Mouse (Mus musculus) layer of hippocampus, postnatal 14 days (tissue): ENCODE data around the gene Nup210. TPM values are rescaled to one million over a fixed set of nuclear protein-coding genes. Genes with fewer than 3 reads are reported as not detected.
"Not testable (repeated sequence)": the region's sequence is repeated elsewhere in the genome, so short reads cannot be mapped to it uniquely, and the experiment has no call there.

Experiments
- DNase-seq, 2 experiments: peaks; one replicate each; pipeline ENCODE4 v3.0.0; 2021 to 2022; ENCODE audit warnings: low spot score in 2 of 2, mixed read lengths in 1 of 2
- total RNA-seq, 2 experiments: library from RNA; stranded (reverse); gene quantifications; 2 replicates each; pipeline ENCODE4 v1.2.3; 2021

Nup210 gene
- total RNA-seq, 2 experiments from 2014 or later: 26.2 to 30.0 TPM

DNA sequence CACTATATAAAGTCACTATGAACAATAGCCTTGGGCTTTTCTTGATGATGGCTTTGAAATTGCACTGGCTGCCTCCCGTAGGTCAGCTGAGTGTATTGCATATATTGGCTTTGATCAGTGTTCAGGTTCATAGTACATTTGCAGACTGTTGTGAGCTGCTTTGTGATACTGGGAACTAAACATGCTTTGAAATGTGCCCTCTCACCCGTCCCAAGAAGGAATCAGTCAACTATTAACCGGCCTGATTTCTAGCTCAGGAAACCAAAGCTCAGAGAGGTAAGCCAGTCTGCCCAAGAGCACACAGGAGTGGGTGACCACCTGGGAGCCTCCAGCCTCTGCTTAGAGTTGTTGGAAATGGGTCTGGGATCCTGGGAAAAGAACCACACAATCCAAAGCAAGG lies 28.4 kb upstream of the Nup210 start:
- DNase-seq: no peak

DNA sequence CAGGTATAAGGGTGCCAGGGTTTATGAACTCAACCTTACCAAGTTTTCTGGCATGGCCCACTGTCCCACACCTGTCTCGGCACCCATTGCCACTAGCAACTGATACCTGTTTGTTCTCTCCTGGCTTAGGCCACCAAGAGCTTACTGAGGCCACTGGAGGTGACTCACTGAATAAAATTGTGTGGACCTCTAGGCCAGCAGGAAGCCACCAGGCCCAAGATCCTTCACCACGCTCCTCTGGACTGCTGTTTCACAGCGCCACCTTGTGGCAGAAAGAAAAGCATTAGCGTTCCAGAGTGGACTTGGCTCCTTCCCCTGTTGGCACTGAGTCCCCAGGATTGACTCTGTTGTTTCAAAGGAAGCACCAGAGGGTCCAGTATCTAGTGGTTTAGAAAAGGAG lies 23.2 kb upstream of the Nup210 start:
- DNase-seq: peak; percentile 49 to 70

DNA sequence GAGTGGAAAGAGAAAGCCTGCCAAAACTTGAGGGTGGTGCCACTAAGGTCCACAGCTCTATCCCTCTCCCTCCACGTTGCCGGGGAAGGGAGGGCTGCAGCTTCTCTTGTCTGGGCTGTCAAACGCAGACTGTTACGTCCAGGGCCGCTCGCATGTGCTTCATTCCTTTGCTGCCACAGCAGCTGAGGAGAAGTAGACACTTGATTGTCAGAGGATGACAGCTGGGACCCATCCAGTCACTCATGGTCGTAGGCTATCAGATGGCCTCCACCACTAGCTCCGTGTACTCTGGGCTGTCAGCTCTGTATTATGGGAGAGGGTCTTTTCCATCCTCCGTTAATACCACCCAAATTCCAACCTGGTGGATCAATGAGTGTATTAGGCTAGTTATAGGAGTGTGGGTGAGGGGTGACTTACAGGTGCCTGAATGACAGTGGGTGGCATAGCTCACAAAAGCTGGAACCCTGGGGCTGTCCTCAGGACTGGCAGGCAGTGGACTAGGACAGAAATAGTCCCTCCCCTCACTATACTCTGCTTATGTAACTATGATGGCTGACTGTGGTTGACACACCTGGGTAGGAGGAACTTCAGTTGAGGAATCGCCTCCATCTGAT lies 20.8 kb upstream of the Nup210 start:
- no peak for DNase-seq

DNA sequence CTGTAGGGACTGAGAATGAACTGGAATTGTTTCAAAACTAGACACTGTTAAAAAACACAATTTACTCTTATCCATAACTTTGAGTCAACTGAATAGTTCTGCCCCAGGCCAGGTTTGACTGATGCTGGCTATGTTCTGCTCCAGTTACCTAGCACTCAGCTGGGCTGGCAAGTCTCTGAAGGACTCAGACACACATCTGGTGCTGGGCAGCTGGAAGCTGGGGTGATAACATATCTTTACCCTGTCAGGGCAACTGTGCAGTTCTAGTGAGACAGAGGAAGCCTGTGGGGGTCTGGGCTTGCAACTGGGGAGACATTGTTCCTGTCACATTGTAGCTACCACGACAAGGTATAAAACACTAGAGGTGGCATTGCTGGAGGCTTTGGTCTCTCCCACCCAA lies 14.2 kb upstream of the Nup210 start:
- no peak for DNase-seq

DNA sequence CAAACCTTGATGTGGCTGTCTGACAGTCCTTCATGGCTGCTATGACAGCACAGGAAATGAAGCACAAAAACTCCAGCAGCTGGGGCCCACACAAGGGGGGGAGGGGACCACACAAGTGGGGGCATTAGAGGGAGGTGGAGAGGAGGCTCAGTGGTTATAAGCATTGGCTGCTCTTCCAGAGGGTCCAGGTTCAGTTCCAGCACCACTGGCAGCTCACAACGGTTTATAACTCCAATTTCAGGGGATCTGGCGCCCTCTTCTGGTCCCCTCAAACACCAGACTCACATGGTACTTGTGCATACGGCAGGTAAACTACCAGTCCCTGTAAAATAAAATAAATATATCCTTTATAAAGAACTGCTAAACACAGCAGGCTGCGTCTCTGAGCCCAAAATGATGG lies 12.4 kb upstream of the Nup210 start:
- DNase-seq: no peak

DNA sequence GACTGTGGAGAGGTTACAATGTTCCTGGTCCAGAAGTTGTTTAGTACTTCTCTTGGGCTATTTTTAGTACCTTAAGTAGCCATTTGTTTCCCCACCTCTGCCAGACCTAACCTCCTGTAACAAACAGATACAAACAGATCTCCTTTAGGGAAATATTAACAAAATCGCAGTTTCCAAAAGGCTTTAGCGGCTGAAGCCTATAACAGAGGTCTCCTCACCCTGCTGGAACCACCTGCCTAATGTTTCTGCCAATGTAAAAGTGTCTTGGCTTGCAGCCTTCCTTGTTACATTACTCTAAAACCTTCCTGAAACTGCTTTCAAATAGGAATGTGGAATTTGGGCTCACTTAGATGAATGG lies 8.6 kb upstream of the Nup210 start:
- no peak for DNase-seq

DNA sequence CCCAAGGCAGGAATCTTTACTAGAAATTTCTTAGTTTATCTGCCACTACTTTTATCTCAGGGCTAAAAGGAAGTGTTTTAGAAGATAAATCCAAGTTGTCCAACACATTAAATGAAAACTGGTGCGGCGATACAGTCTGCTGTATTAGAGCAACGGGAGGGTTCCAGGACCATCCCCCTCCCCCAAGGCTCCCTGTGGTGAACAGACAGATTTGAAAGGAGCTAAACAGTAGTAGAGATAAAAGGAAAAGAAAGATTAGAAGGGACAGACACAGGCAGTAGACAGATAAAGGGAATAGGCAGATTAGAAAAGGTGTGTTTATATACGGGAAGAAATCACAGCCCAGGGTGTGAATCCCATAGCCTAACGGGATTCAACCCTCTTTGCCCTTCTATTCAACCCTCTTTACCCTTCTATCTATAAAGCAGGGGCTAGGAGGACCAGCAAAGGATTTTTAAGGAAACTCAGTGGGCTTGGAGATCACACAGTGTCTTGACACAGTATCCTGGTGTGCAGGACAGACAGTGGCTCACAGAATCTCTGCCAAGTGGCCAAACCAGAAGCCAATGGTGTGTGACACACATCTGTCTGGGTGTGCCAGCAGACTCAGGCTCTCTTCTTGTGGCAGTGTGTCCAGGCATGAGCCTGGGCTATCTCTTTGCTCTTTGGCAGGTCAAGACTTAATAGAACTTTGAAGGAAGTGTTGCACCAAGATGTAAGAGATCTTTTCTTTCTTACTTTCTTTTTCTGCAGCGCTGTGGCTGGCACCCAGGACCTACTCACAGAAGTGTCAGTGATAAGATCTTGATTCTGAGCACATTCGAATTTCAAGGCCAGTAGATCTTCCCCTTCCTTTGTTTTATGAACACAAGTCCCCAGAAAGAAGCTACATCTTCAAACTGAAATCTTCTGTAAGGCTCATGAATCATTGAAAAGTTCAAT lies 7.9 kb upstream of the Nup210 start:
- no peak for DNase-seq

DNA sequence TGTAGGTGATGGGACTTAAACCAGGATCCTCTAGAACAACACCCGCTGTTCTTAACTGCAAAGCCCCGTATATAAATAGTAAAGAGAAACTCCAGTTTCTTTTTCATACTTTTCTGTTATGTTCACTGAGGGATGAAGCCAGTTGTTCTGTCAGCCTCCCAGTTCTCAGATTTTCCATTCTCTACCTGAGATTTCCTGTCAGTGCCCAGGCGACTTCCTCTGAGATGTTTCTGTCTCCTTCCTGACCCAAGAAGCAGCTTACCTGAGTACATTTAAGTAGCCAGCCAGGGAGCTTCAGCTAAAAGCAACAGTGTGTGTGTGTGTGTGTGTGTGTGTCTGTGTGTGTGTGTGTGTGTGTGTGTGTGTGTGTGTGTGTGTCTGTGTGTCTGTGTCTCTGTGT lies 6.8 kb upstream of the Nup210 start:
- DNase-seq: no peak

DNA sequence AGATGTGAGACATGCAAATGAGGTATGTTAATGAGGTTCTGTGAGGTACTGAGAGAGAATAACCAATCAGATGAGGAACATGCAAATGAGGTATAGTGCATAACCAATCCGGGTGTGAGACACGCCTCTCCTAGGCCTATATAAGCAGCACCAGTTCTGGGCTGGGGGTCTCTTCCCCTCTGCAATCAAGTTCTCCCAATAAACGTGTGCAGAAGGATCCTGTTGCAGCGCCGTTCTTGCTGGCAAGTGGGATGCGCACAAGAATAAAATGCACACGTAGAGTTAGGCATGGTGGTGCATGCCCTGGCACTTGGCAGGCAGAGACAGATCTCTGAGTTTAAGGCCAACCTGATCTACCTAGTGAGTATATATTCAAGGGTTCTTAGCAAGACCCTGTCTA lies 4.5 kb upstream of the Nup210 start:
- DNase-seq: not testable (repeated sequence)

DNA sequence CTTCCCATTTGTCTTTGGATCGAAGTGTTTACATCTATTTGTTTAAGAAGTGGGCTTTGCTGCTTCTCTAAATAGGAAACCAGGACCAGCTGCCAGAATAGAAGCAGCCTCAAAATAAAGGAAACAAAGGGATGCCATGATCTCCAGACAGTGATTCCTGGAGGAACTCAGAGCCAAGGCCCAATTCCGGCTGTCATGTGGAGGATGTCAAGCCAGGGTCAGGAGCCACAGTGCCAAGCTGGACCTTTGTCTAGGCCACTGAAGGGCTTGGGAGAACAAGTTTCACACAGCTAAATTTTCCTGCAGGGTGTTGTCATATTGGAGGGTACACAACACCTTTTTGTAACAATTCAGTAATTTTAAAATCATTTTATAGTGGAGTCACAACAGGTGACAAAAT lies 3.6 kb upstream of the Nup210 start:
- DNase-seq: no peak

DNA sequence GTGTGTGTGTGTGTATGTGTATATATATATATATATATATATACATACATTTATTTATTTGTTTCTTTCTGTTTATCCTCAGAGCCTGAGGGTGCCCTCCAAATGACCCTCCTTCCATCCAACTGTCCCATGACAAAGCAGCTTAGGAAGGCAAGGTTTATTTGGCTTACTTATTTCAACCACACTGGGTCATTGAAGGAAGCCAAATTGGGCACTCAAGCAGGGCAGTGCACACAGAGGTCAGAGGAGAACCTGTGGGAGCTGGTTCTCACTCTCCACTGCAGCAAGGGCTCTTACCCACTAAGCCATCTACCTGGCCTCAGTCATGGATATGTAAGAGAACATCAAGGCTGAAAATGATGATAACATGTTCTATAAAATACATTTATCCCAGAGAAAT lies 1.9 kb upstream of the Nup210 start:
- DNase-seq: no peak

DNA sequence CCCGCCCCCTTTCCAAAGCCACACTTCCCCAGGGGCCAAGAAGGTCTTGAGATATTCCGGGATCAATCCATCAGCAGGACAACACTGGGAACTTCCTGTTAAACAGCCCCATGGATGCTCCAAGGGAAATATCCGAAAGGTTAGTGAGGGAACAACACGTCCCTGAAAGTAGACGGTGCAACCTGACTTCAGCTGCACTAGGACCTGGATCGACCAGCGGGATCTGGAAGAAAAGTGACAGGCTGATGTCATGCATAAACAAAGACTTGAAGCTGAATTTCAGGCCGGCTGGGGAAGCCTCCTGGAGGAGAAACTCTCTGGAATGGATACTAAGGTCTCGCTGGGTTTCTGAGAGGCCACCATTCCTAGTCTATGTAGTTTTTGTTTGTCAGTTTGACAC lies 520 bp upstream of the Nup210 start:
- DNase-seq: no peak

DNA sequence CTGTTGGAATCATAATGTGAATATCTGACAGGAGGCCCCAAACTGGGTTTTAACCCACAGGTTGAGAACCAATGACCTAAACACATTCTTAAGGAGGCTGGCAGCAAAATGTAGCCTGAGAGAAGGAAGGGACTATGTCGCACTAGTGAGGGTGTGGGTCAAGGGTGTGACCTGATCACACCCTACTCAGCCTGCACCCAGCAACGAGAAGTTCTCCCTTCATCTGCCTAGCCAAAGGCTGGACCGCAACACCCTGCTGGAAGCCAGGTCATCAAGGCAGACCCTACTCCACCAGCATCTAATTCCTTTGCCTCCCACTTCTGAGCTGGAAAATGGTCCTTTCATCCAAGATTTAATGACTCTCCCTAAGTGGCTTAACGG lies 776 bp downstream of the Nup210 start:
- DNase-seq: no peak

DNA sequence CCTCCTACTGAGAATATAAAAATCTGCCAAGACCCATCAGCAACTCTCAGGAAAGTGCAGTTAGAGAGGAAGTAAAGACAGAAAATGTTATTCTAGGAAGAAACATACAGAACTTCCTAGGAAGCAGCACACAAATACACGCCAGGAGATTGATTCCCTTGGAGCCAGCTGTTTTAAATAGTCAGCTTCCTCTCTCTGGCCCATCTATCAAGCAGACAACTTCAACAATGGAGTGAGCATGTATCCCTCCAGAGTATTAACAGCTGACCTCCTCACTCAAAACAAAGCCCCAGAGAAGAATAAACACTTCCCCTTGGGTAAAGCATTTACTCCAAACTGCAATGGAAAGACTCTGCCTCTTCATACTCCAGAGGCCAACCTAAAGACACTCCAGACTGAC lies 1.5 kb downstream of the Nup210 start:
- no peak for DNase-seq

DNA sequence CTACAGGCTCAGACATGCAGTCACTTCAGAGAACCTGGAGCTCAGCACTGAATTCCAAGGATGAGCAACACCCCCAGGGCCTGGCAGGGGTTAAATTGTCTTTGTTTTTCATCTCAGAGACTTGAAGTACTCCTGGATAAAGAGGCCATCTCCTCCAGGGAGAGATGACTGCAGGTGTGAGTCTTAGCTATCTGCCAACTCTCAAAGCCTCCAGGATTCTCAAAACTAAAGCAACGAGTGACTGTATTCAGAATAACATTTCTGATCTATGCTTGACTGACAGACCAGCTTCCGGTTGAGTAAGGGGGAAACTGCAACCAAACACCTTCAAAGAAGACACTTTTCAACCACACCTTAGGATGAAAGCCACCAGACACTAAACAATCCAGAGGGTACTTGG lies 1.9 kb downstream of the Nup210 start:
- no peak for DNase-seq

DNA sequence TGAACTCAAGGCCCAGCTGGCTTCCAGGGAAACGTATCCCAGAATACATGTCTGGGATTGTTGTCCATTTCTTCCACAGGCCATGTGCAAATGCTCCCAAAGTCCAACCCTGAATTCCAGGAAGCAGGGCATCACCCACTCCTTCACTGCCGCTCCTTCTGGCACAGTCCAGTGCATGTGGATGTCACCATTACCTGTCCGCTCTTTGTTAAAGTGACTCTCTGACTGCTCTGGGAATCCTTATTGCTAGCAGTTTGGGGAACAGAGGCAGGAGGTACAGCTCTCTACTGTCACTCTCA lies 4.7 kb downstream of the Nup210 start:
- DNase-seq: no peak

DNA sequence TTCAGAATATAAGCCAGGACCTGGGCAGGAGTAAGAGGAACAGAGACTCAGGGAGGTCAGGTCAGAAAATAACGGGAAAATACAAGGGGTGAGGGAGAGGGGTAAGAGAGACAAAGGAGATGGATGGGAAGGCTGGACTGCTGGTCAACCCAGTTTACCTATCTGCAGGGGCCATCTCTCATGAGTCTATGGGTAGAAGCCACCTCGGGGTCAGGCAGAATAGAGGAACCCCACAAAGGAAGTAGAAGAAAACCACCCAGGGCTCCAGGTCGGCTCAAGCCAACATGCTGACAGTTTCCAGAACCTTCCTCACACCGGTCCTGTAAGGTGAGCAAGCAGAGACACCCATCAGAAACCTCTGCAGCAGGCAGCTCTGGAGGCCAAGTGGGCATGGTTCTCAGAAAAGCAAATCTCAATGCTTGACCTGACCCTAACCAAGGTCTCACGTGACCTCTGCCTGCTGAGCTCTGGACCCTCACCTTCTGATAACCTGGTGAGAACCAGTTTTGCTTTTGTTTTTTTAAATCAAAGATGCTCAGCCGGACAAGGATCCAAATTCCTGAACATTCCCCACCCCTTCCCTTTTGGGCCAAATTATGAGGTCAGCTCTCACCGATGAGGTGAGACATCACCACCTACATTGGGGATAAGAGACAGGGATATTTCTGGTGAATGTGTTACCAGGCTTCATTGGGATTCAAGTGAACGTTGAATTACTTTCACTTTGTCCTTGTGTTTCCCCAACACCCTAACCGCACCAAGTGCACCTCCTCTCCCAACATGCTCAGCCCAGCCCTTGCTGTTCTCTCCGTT lies 5.3 kb downstream of the Nup210 start:
- no peak for DNase-seq

DNA sequence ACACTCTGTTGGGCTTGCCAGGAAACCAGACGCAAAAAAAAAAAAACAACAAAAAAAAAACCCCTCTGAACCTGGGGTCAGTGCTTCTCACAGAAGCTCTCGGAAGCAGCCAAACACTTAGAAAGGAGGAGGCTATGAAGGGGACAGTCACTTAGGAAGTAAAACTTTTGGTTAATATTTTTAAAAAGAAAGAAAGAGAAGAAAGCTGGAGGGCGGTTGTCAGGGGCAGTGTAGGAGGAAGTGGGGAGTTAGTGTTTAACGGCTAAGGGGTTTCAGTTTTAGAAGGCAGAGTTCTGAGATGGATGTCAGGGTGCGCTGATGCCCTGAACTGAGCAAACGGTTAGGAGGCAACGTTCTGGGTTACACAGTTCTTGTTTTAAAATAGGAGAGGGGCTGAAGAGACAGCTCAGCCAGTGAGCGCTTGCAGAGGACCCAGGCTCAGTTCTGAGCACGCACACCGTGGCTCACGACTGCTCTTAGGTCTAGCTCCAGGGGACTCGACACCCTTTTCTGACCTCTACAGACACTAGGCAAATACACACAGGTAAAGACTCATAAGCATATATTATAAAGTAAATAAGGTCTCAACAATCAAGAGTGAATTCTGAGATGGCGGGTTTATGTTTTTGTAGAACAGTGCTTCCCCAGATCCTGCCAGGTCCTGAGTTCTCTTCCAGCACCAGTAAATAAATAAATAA lies 6.2 kb downstream of the Nup210 start:
- no peak for DNase-seq

DNA sequence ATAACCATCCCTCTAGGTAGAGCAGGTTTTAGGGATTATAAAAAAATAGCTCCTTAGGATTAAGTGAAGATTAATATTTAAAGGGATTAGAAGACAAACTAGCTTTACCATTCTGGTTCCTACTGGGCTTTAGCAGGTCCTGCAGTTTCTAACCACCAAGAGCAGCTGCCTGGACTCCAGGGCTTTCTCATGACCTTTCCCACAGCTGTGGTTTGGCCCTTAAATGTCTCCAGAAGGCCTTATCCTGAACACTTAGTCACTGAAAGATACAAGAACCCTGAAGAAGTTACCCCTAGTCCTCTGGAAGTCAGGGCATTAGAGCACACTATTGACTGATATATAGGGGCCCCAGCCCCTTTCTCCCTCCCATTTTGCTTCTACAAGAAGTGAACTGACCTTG lies 7.1 kb downstream of the Nup210 start:
- no peak for DNase-seq

DNA sequence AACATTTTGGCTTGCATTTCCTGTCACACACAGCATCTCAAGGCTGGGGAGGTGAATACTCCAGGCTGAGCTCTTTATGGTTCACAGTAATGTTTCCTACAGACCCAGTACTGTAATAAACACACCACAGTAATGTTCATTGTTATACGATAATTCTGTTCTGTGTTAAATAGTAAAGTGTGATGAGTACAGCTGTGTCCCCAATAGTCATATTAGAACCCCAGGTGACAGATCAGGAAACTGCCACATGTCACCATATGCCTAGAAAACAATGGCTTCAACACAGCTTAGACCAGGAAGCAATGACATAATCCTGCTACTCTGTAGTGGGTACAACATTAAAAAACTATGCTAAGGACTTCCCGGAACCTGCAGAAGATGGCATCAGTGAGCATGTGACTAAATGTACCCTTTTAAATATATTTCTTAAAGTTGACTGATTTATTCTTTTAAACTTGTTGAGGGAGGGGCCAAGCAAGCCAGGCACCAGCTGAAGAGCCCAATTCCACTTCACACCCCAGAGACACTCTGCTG lies 7.6 kb downstream of the Nup210 start:
- DNase-seq: no peak

DNA sequence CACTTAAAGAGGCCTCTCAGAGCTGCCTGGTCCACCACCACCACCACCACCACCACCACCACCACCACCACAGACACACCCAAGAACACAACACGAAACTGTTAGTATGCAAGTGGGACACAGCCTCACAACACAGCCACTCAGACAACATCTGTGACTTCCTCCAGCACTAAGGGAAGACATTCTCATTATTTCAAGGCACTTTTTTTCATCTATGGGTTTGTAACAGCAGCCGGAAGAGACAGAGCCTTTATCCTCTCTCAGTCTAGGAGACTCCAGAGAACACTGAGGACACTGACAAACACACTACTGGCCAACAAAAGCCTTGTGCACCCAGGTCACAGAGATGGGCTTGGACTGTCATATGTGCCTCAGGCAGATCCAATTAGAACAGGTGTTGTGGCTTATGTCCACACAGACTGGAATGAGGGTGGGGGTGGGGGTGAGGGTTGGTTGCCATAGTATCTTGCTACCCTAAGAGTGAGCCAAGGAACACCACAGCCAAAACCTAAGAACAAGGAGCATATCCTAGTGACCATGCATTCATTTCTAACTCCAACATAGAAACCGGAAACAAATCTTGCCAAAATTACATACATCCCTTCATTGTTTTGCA lies 8.2 kb downstream of the Nup210 start:
- no peak for DNase-seq
